Mouse (Mus musculus): ENCODE measurements at regions not wholly inside any gene's neighbourhood (a gene's known extent, or its start where the extent isn't known, plus 50 kb on each side); places are given as distances from the start of the nearest gene placed in this dataset.
A peak's percentile ranks its signal among the peaks of the same experiment; 100 is the strongest.

GRCm38 (mm10) chr8:103855291-103855690, 246.1 kb upstream of the Cdh5 start:
- no peak overlapping the region for H3K27ac ChIP-seq (replicated peaks)
- 76% methylated on average over 9 of the region's 9 CpGs for WGBS
- H3K4me1 ChIP-seq: no peaks in the 10 kb centered on the region
- no peak overlapping the region for H3K9ac ChIP-seq (replicated peaks)
- no peak overlapping the region for H3K4me2 ChIP-seq (replicated peaks)
- H3K4me3 ChIP-seq: no peak overlapping the region
- no peaks in the 10 kb centered on the region for H3K36me3 ChIP-seq
- ATAC-seq (ENCODE audit: low FRiP score, low read depth): no peak
- H3K9me3 ChIP-seq: no peaks in the 10 kb centered on the region
- no peaks in the 10 kb centered on the region for H3K27me3 ChIP-seq

- no peaks in the 10 kb centered on the region for H3K27me3 ChIP-seq
- H3K36me3 ChIP-seq: no peaks in the 10 kb centered on the region
- no peak overlapping the region for H3K4me2 ChIP-seq (replicated peaks)
- H3K4me3 ChIP-seq: no peak overlapping the region
- no peak overlapping the region for H3K27ac ChIP-seq (replicated peaks)
- H3K9ac ChIP-seq (replicated peaks): no peak overlapping the region
- 100% methylated on average over 1 of the region's 1 CpGs for WGBS
- no peak for ATAC-seq (ENCODE audit: low FRiP score, low read depth)
- H3K9me3 ChIP-seq: no peaks in the 10 kb centered on the region
- 0 out of 2 replicates have a peak, but pooled peaks cover 3% of the 10 kb centered on the region for H3K4me1 ChIP-seq
Observed at GRCm38 (mm10) chr8:103859130-103859529, 242.3 kb upstream of the Cdh5 start.

GRCm38 (mm10) chr8:103873598-103874502, 227.6 kb upstream of the Cdh5 start:
- Histone ChIP-seq H3K27ac (replicated peaks) (no peak overlapping the region), H3K36me3 (no peaks in the 10 kb centered on the region), H3K4me3 (no peak overlapping the region), H3K9me3 (no peaks in the 10 kb centered on the region), H3K4me1 (peaks cover 16% of the 10 kb centered on the region), H3K4me2 (replicated peaks) (no peak overlapping the region), H3K9ac (replicated peaks) (no peak overlapping the region), H3K27me3 (no peaks in the 10 kb centered on the region)
- WGBS: 26% methylated on average over 7 of the region's 7 CpGs
- ATAC-seq (ENCODE audit: low FRiP score, low read depth): peak; percentile 55

GRCm38 (mm10) chr8:103874506-103874905, 226.9 kb upstream of the Cdh5 start:
- no peak overlapping the region for H3K4me3 ChIP-seq
- H3K4me1 ChIP-seq: peaks cover 16% of the 10 kb centered on the region
- no peak for ATAC-seq (ENCODE audit: low FRiP score, low read depth)
- 52% methylated on average over 8 of the region's 8 CpGs for WGBS
- no peaks in the 10 kb centered on the region for H3K9me3 ChIP-seq
- H3K36me3 ChIP-seq: no peaks in the 10 kb centered on the region
- no peak overlapping the region for H3K27ac ChIP-seq (replicated peaks)
- H3K9ac ChIP-seq (replicated peaks): no peak overlapping the region
- H3K27me3 ChIP-seq: no peaks in the 10 kb centered on the region
- no peak overlapping the region for H3K4me2 ChIP-seq (replicated peaks)

- no peak overlapping the region for H3K27ac ChIP-seq (replicated peaks)
- H3K27me3 ChIP-seq: no peaks in the 10 kb centered on the region
- ATAC-seq (ENCODE audit: low FRiP score, low read depth): no peak
- 86% methylated on average over 2 of the region's 2 CpGs for WGBS
- H3K4me3 ChIP-seq: no peak overlapping the region
- H3K9ac ChIP-seq (replicated peaks): no peak overlapping the region
- H3K4me1 ChIP-seq: peaks cover 4% of the 10 kb centered on the region; the same call in 1 of the 2 replicates
- no peaks in the 10 kb centered on the region for H3K36me3 ChIP-seq
- no peak overlapping the region for H3K4me2 ChIP-seq (replicated peaks)
- no peaks in the 10 kb centered on the region for H3K9me3 ChIP-seq
Observed at GRCm38 (mm10) chr8:103879505-103879904, 221.9 kb upstream of the Cdh5 start.

GRCm38 (mm10) chr8:103880431-103881145, 220.8 kb upstream of the Cdh5 start:
- no peaks in the 10 kb centered on the region for H3K9me3 ChIP-seq
- no peaks in the 10 kb centered on the region for H3K36me3 ChIP-seq
- no peak for ATAC-seq (ENCODE audit: low FRiP score, low read depth)
- 92% methylated on average over 14 of the region's 14 CpGs for whole genome bisulfite sequencing
- no peaks in the 10 kb centered on the region for H3K27me3 ChIP-seq
- H3K4me1 ChIP-seq: 0 out of 2 replicates have a peak, but pooled peaks cover 3% of the 10 kb centered on the region
- no peak overlapping the region for H3K4me3 ChIP-seq
- no peak overlapping the region for H3K4me2 ChIP-seq (replicated peaks)
- H3K9ac ChIP-seq (replicated peaks): no peak overlapping the region
- H3K27ac ChIP-seq (replicated peaks): no peak overlapping the region

GRCm38 (mm10) chr8:103881146-103881486, 220.3 kb upstream of the Cdh5 start:
- Histone ChIP-seq H3K27ac (replicated peaks) (no peak overlapping the region), H3K27me3 (no peaks in the 10 kb centered on the region), H3K9me3 (no peaks in the 10 kb centered on the region), H3K4me1 (0 out of 2 replicates have a peak, but pooled peaks cover 3% of the 10 kb centered on the region), H3K4me3 (no peak overlapping the region), H3K36me3 (no peaks in the 10 kb centered on the region), H3K4me2 (replicated peaks) (no peak overlapping the region), H3K9ac (replicated peaks) (no peak overlapping the region)
- ATAC-seq (ENCODE audit: low FRiP score, low read depth): no peak
- 78% methylated on average over 3 of the region's 3 CpGs for WGBS

GRCm38 (mm10) chr8:103884873-103885780, 216.3 kb upstream of the Cdh5 start:
- H3K4me1 ChIP-seq: no peaks in the 10 kb centered on the region
- no peaks in the 10 kb centered on the region for H3K27me3 ChIP-seq
- H3K4me2 ChIP-seq (replicated peaks): no peak overlapping the region
- H3K27ac ChIP-seq (replicated peaks): no peak overlapping the region
- no peaks in the 10 kb centered on the region for H3K36me3 ChIP-seq
- H3K4me3 ChIP-seq: no peak overlapping the region
- H3K9ac ChIP-seq (replicated peaks): no peak overlapping the region
- ATAC-seq (ENCODE audit: low FRiP score, low read depth): no peak
- 92% methylated on average over 12 of the region's 12 CpGs for WGBS
- no peaks in the 10 kb centered on the region for H3K9me3 ChIP-seq

- no peak for ATAC-seq (ENCODE audit: low FRiP score, low read depth)
- Histone ChIP-seq H3K27me3 (no peaks in the 10 kb centered on the region), H3K4me3 (no peak overlapping the region), H3K4me2 (replicated peaks) (no peak overlapping the region), H3K27ac (replicated peaks) (no peak overlapping the region), H3K4me1 (no peaks in the 10 kb centered on the region), H3K9ac (replicated peaks) (no peak overlapping the region), H3K36me3 (no peaks in the 10 kb centered on the region), H3K9me3 (no peaks in the 10 kb centered on the region)
- 87% methylated on average over 6 of the region's 6 CpGs for WGBS
Observed at GRCm38 (mm10) chr8:103894589-103894988, 206.8 kb upstream of the Cdh5 start.

GRCm38 (mm10) chr8:103895132-103895531, 206.3 kb upstream of the Cdh5 start:
- no peak overlapping the region for H3K4me3 ChIP-seq
- H3K9me3 ChIP-seq: no peaks in the 10 kb centered on the region
- no peaks in the 10 kb centered on the region for H3K27me3 ChIP-seq
- no peak for ATAC-seq (ENCODE audit: low FRiP score, low read depth)
- no peaks in the 10 kb centered on the region for H3K36me3 ChIP-seq
- no peak overlapping the region for H3K9ac ChIP-seq (replicated peaks)
- no peaks in the 10 kb centered on the region for H3K4me1 ChIP-seq
- H3K4me2 ChIP-seq (replicated peaks): no peak overlapping the region
- H3K27ac ChIP-seq (replicated peaks): no peak overlapping the region
- WGBS: 93% methylated on average over 6 of the region's 6 CpGs

- Histone ChIP-seq H3K27ac (replicated peaks) (no peak overlapping the region), H3K4me2 (replicated peaks) (no peak overlapping the region), H3K4me1 (no peaks in the 10 kb centered on the region), H3K36me3 (no peaks in the 10 kb centered on the region), H3K4me3 (no peak overlapping the region), H3K9ac (replicated peaks) (no peak overlapping the region), H3K27me3 (no peaks in the 10 kb centered on the region), H3K9me3 (no peaks in the 10 kb centered on the region)
- WGBS: 93% methylated on average over 7 of the region's 7 CpGs
- no peak for ATAC-seq (ENCODE audit: low FRiP score, low read depth)
Observed at GRCm38 (mm10) chr8:103897463-103897862, 204.0 kb upstream of the Cdh5 start.
